Mouse (Mus musculus) liver, adult 2 months (tissue): ENCODE measurements around the gene Il22ra2. TPM values are rescaled to one million over a fixed set of nuclear protein-coding genes. Genes with fewer than 3 reads are reported as not detected.

Experiments used
- DNase-seq: peaks from one replicate; pipeline ENCODE4 v3.0.0-alpha.2; 2011; ENCODE audit warnings: low read depth, low spot score; ENCODE audit errors: extremely low read depth
- H3K27ac ChIP-seq: fragments of 200-500 bp; replicated peaks from 2 replicates; pipeline ENCODE4 v1.5.1; 2012; ENCODE audit warnings: low read depth, mild to moderate bottlenecking, control low read depth, inconsistent platforms, low read length; ENCODE audit not compliant: insufficient read depth
- H3K27me3 ChIP-seq: fragments of 200-500 bp; 2 replicates; pipeline ENCODE4 v1.6.1; 2012; ENCODE audit warnings: mild to moderate bottlenecking, moderate library complexity, low read length, inconsistent platforms; ENCODE audit not compliant: control insufficient read depth, insufficient read depth
- H3K36me3 ChIP-seq: fragments of 200-500 bp; 2 replicates; pipeline ENCODE4 v1.6.1; 2012; ENCODE audit warnings: low read length, inconsistent platforms; ENCODE audit not compliant: control insufficient read depth, insufficient read depth
- H3K4me1 ChIP-seq: fragments of 200-500 bp; 2 replicates; pipeline ENCODE4 v1.6.1; 2011; ENCODE audit warnings: low read length; ENCODE audit not compliant: control insufficient read depth, insufficient read depth
- H3K4me3 ChIP-seq: fragments of 200-500 bp; 2 replicates; pipeline ENCODE4 v1.5.1; 2011; ENCODE audit warnings: low read depth, mild to moderate bottlenecking, control low read depth, low read length, moderate library complexity; ENCODE audit not compliant: insufficient read depth
- H3K79me2 ChIP-seq: fragments of 200-500 bp; 2 replicates; pipeline ENCODE4 v1.6.1; 2012; ENCODE audit warnings: inconsistent platforms, mild to moderate bottlenecking, low read length, moderate library complexity; ENCODE audit not compliant: control insufficient read depth, insufficient read depth
- H3K9ac ChIP-seq: fragments of 200-500 bp; 2 replicates; pipeline ENCODE4 v1.6.1; 2012; ENCODE audit warnings: low read depth, mild to moderate bottlenecking, control low read depth, inconsistent platforms, low read length
- CTCF ChIP-seq: fragments of 200-500 bp; IDR thresholded peaks from 2 replicates; pipeline ENCODE4 v1.5.1; 2011; ENCODE audit warnings: low read depth, low read length, control low read depth
- POLR2A ChIP-seq: fragments of 200-500 bp; IDR thresholded peaks from 2 replicates; pipeline ENCODE4 v1.6.1; 2011; ENCODE audit warnings: low read length, control low read depth; ENCODE audit not compliant: insufficient read depth; ENCODE audit errors: extremely low read depth
- WGBS: fragments of 180-500 bp; shearing (Covaris S2); methylation state at CpG from one replicate; pipeline ENCODE4 v1.1.7; 2018; 5-methylcytosine and 5-hydroxymethylcytosine counted together
- polyA plus RNA-seq: library from polyadenylated mRNA; depleted of rRNA; stranded (reverse); fragments of >200 nt; gene quantifications from 2 replicates; pipeline ENCODE4 v1.2.3, GENCODE M21; 2012
- total RNA-seq: library from RNA; depleted of rRNA; stranded (reverse); fragments of >200 nt; gene quantifications from 2 replicates; pipeline ENCODE4 v1.2.3, GENCODE M21; 2014

The Il22ra2 gene
- total and polyA plus RNA-seq, 2 experiments = not detected

GRCm38 (mm10) chr10:19624617-19625016 is 2.8 kb downstream of the Il22ra2 start:
- H3K27me3 ChIP-seq = no peaks in the 10 kb centered on the region
- WGBS = 80% methylated on average over 1 of the region's 1 CpGs
- no peaks in the 10 kb centered on the region for H3K79me2 ChIP-seq
- no peak overlapping the region for H3K4me3 ChIP-seq
- TF ChIP-seq POLR2A = no peak
- no peak for TF ChIP-seq CTCF
- H3K4me1 ChIP-seq = no peaks in the 10 kb centered on the region
- H3K36me3 ChIP-seq = no peaks in the 10 kb centered on the region
- DNase-seq = no peak
- H3K27ac ChIP-seq = no peak overlapping the region
- no peak overlapping the region for H3K9ac ChIP-seq

GRCm38 (mm10) chr10:19627342-19627741 is 5.5 kb downstream of the Il22ra2 start:
- no peaks in the 10 kb centered on the region for H3K36me3 ChIP-seq
- H3K79me2 ChIP-seq = no peaks in the 10 kb centered on the region
- H3K9ac ChIP-seq = no peak overlapping the region
- H3K27me3 ChIP-seq = no peaks in the 10 kb centered on the region
- H3K4me3 ChIP-seq = no peak overlapping the region
- H3K4me1 ChIP-seq = no peaks in the 10 kb centered on the region
- WGBS = 94% methylated on average over 2 of the region's 2 CpGs
- DNase-seq = no peak
- no peak overlapping the region for H3K27ac ChIP-seq
- no peak for TF ChIP-seq POLR2A

GRCm38 (mm10) chr10:19627748-19628147 is 6.0 kb downstream of the Il22ra2 start:
- H3K9ac ChIP-seq = no peak overlapping the region
- H3K4me1 ChIP-seq = no peaks in the 10 kb centered on the region
- H3K79me2 ChIP-seq = no peaks in the 10 kb centered on the region
- 75% methylated on average over 4 of the region's 4 CpGs for whole genome bisulfite sequencing
- no peak for DNase-seq
- no peak overlapping the region for H3K27ac ChIP-seq
- no peak overlapping the region for H3K4me3 ChIP-seq
- H3K36me3 ChIP-seq = no peaks in the 10 kb centered on the region
- TF ChIP-seq POLR2A (no peak), CTCF (no peak)
- no peaks in the 10 kb centered on the region for H3K27me3 ChIP-seq

DNA sequence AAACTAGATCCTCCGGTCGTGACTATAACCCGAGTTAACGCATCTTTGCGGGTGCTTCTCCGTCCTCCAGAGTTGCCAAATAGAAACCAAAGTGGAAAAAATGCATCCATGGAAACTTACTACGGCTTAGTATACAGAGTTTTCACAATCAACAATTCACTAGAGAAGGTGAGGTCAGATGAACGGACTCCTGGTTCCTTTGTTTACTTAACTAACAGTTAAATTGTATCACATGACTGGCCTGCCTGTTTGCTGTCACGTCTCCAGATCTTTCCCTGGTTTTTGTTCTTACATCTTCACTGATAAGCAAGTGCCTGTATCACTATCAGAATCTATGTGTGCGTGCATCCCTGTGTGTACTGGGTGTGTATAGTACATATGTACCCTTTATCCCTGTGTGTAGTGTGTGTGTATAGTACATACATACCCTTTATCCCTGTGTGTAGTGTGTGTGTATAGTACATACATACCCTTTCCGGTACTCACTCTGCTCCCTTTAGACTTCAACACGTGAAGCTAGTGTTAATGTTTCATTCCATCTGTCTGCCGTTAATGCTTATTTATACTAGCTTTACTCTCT is 9.9 kb downstream of the Il22ra2 start:
- Histone ChIP-seq H3K4me1 (no peaks in the 10 kb centered on the region), H3K27ac (no peak overlapping the region), H3K4me3 (no peak overlapping the region), H3K79me2 (no peaks in the 10 kb centered on the region), H3K9ac (no peak overlapping the region), H3K36me3 (no peaks in the 10 kb centered on the region), H3K27me3 (no peaks in the 10 kb centered on the region)
- no peak for TF ChIP-seq POLR2A
- no peak for TF ChIP-seq CTCF
- WGBS = 29% methylated on average over 13 of the region's 13 CpGs
- peak; percentile 73 for DNase-seq

- DNase-seq = no peak
- TF ChIP-seq POLR2A (no peak), CTCF (no peak)
- H3K4me3 ChIP-seq = no peak overlapping the region
- no peak overlapping the region for H3K9ac ChIP-seq
- H3K27ac ChIP-seq = no peak overlapping the region
- H3K36me3 ChIP-seq = no peaks in the 10 kb centered on the region
- H3K79me2 ChIP-seq = no peaks in the 10 kb centered on the region
- 95% methylated on average over 5 of the region's 5 CpGs for WGBS
- no peaks in the 10 kb centered on the region for H3K4me1 ChIP-seq
- H3K27me3 ChIP-seq = no peaks in the 10 kb centered on the region
These were observed 17.1 kb downstream of the Il22ra2 start for GRCm38 (mm10) chr10:19638851-19639250.

DNA sequence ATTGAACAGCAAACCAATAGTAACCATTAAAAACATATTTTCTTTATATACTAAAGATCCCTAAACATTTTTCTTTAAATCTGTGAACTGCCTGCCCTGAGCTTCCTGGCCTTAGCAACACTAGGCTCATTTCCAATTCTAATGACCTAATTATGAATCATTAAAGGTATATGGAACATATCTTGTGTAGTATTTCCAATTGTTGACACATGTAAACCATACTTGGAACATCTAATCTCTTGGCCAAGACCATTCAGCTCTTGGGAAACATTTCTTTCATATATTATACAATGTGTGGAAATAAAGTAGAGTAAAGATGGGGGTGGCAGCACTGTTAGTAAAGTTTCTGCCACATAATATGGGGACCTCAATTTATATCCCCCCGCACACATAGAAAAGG is 17.8 kb downstream of the Il22ra2 start:
- H3K9ac ChIP-seq = no peak overlapping the region
- 97% methylated on average over 1 of the region's 1 CpGs for WGBS
- H3K4me3 ChIP-seq = no peak overlapping the region
- no peaks in the 10 kb centered on the region for H3K79me2 ChIP-seq
- TF ChIP-seq POLR2A = no peak
- TF ChIP-seq CTCF = no peak
- no peaks in the 10 kb centered on the region for H3K36me3 ChIP-seq
- H3K4me1 ChIP-seq = no peaks in the 10 kb centered on the region
- no peak for DNase-seq
- no peaks in the 10 kb centered on the region for H3K27me3 ChIP-seq
- H3K27ac ChIP-seq = no peak overlapping the region
